Mouse (Mus musculus) midbrain, postnatal 0 days (tissue): ENCODE measurements around the gene Myof. TPM values are rescaled to one million over a fixed set of nuclear protein-coding genes. Genes with fewer than 3 reads are reported as not detected.

Experiments used
- ATAC-seq: fragments of 200-750 bp; cut with Nextera tagmentation; 2 replicates; pipeline ENCODE4 v1.8.0; 2017; ENCODE audit warnings: moderate number of reproducible peaks, mild to moderate bottlenecking, moderate TSS enrichment, moderate library complexity; ENCODE audit not compliant: low FRiP score
- DNase-seq: peaks from one replicate; pipeline ENCODE4 v3.0.0-alpha.2; 2015; ENCODE audit warnings: low spot score
- H3K27ac ChIP-seq: fragments of 300-500 bp; sonication (generic); 2 replicates; pipeline ENCODE4 v1.5.1; 2014; ENCODE audit warnings: low read depth, mild to moderate bottlenecking, low read length, mixed read lengths
- H3K27me3 ChIP-seq: fragments of 300-500 bp; sonication (generic); 2 replicates; pipeline ENCODE4 v1.6.1; 2014; ENCODE audit warnings: low read length, control low read depth, mixed read lengths; ENCODE audit not compliant: insufficient read depth
- H3K36me3 ChIP-seq: fragments of 300-500 bp; sonication (generic); 2 replicates; pipeline ENCODE4 v1.6.1; 2014; ENCODE audit warnings: low read length, control low read depth, mixed read lengths; ENCODE audit not compliant: insufficient read depth
- H3K4me1 ChIP-seq: fragments of 300-500 bp; sonication (generic); 2 replicates; pipeline ENCODE4 v1.6.1; 2014; ENCODE audit warnings: mild to moderate bottlenecking, control low read depth, antibody characterized with exemption, low read length, mixed read lengths; ENCODE audit not compliant: insufficient read depth
- H3K4me2 ChIP-seq: fragments of 300-500 bp; sonication (generic); 2 replicates; pipeline ENCODE4 v1.6.1; 2014; ENCODE audit warnings: low read depth, mild to moderate bottlenecking, low read length, mixed read lengths; ENCODE audit not compliant: poor library complexity, severe bottlenecking
- H3K4me3 ChIP-seq: fragments of 300-500 bp; sonication (generic); 2 replicates; pipeline ENCODE4 v1.5.1; 2014; ENCODE audit warnings: low read depth, mild to moderate bottlenecking, low read length, moderate library complexity
- H3K9ac ChIP-seq: fragments of 300-500 bp; sonication (generic); replicated peaks from 2 replicates; pipeline ENCODE4 v1.6.1; 2014; ENCODE audit warnings: mild to moderate bottlenecking, low read length, moderate library complexity, mixed read lengths; ENCODE audit not compliant: poor library complexity, severe bottlenecking
- H3K9me3 ChIP-seq: fragments of 300-500 bp; sonication (generic); 2 replicates; pipeline ENCODE4 v1.6.1; 2016; ENCODE audit warnings: low read length, control low read depth
- CTCF ChIP-seq: IDR thresholded peaks from 2 replicates; pipeline ENCODE4 v1.5.1; 2016; ENCODE audit warnings: antibody characterized with exemption, mild to moderate bottlenecking
- WGBS: fragments of 180-500 bp; shearing (Covaris S2); extraction: QIAGEN DNeasy Blood & Tissue Kit; methylation state at CpG from one replicate; pipeline ENCODE4 v1.1.7; 2014; 5-methylcytosine and 5-hydroxymethylcytosine counted together
- polyA plus RNA-seq: library from polyadenylated mRNA; unstranded; fragments of >200 nt; fragmentation: Nextera tagmentation; extraction: Ambion mirVana; gene quantifications from 2 replicates; pipeline ENCODE4 v1.2.1, GENCODE M21; 2015
- total RNA-seq: library from RNA; depleted of rRNA; stranded (reverse); fragments of >200 nt; gene quantifications from 2 replicates; pipeline ENCODE4 v1.2.3, GENCODE M21; 2014

Myof gene
- total and polyA plus RNA-seq, 2 experiments from 2014 or later = 2.1 to 5.4 TPM

DNA sequence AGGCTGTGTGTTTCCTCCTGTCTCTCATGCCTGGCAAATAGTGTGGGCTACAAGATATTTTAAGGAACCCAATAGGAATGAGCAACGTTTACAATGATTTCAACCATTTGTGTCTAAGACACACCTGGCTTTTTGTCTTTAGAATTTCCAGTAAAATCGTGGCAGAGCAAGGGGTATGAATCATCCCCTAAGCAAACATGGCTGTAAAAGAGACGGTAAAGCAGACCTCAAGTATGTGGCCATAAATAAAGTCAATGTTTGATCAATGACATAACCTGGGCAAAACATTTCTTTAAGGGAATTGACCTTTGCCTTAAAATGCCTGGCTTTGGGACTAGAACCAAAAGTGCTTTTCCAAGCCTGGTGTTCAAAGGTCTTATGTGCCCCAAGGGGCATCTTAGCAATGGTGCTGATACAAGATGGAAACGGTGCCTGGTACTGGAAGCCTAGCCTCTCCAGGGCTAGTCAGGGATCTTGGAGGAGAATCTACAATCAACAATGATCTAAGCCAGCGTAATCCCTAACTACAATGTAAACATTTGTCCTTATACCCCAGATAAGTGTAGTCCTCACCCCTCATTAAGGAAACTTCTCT is 39.7 kb upstream of the Myof start:
- Histone ChIP-seq H3K27ac (no peak overlapping the region), H3K9ac (no peak overlapping the region), H3K9me3 (no peaks in the 10 kb centered on the region), H3K4me3 (no peak overlapping the region), H3K4me2 (no peak overlapping the region), H3K36me3 (no peaks in the 10 kb centered on the region), H3K27me3 (no peaks in the 10 kb centered on the region), H3K4me1 (no peaks in the 10 kb centered on the region)
- WGBS = 85% methylated on average over 5 of the region's 5 CpGs
- no peak for TF ChIP-seq CTCF
- ATAC-seq (no peak), DNase-seq (no peak)

DNA sequence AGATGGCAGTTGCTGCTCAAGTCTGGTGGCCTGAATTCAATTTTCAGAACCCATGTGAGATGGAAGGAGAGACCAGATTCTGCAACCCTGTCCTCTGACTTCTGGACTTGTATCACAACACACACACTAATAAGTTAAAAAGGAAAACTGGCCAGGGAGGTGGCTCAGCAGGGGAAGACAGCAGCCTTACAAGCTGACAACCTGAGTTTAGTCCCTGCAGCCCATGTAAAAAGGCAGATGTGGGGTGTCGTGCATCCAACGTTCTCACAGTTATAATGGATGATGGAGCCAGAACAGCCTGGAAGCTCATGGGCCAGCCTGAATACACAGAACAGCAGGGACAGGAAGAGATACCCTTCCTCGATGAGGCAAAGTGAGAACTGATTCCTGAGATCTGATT is 38.0 kb upstream of the Myof start:
- H3K4me1 ChIP-seq = no peaks in the 10 kb centered on the region
- DNase-seq (no peak), ATAC-seq (no peak)
- H3K4me3 ChIP-seq = no peak overlapping the region
- H3K27ac ChIP-seq = no peak overlapping the region
- TF ChIP-seq CTCF = no peak
- H3K9me3 ChIP-seq = no peaks in the 10 kb centered on the region
- H3K4me2 ChIP-seq = no peak overlapping the region
- H3K27me3 ChIP-seq = no peaks in the 10 kb centered on the region
- WGBS = 74% methylated on average over 3 of the region's 3 CpGs
- no peaks in the 10 kb centered on the region for H3K36me3 ChIP-seq
- H3K9ac ChIP-seq = no peak overlapping the region

DNA sequence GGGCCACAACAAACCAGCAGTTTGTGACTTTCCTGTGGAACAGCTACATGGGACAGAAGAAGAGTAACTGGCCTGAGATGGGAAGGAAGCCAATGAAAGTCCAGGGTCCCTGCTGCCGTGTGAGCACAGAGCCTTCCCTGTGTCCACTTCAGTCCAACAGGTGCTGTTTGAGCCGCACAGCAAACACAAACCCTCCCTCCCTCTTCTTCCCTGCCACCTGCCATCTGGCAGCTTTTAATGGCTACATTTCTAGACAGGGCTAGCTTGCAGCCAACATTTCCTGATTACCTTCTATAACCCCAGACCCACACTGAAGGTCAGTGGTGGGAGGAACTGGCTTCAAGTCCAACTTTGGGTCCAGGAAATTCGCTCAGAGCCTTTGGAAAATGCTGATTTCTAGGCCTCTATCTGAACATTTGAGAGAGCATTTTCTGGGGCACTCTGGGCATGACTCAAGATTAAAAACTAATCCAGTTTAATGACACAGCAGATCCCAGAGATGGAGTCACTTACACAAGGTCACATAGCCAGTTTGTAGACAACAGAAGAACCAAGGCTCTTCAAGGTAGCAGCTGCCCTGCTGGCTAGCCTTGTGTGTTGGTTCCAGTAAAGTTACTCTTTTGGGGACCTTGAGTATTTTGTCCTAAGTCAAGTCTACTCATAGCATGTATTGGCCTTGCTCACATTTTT is 34.6 kb upstream of the Myof start:
- no peak for TF ChIP-seq CTCF
- no peaks in the 10 kb centered on the region for H3K4me1 ChIP-seq
- no peaks in the 10 kb centered on the region for H3K27me3 ChIP-seq
- no peak overlapping the region for H3K27ac ChIP-seq
- H3K4me2 ChIP-seq = no peak overlapping the region
- H3K36me3 ChIP-seq = no peaks in the 10 kb centered on the region
- no peaks in the 10 kb centered on the region for H3K9me3 ChIP-seq
- H3K4me3 ChIP-seq = no peak overlapping the region
- H3K9ac ChIP-seq = no peak overlapping the region
- ATAC-seq (no peak), DNase-seq (no peak)
- 83% methylated on average over 3 of the region's 3 CpGs for WGBS

DNA sequence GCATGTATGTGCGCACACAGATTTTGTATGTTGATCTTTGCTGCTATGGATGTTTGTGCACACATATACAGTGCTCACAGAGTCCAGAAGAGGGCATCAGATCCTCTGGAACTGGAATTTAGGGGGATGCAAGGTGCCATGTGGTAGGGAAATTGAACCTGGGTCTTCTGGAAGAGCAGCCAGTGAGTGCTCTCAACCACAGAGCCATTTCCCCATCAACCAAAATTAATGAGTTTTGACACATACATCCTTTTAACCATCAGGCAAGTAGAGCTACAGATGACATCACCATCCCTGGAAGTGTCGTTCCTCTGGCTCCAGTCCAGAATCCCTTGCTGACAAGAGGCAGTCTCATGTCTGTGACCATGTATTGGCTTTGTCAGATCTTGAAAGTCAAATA is 32.9 kb upstream of the Myof start:
- Histone ChIP-seq H3K4me2 (no peak overlapping the region), H3K4me3 (no peak overlapping the region), H3K9me3 (no peaks in the 10 kb centered on the region), H3K9ac (no peak overlapping the region), H3K4me1 (no peaks in the 10 kb centered on the region), H3K27ac (no peak overlapping the region), H3K36me3 (no peaks in the 10 kb centered on the region), H3K27me3 (no peaks in the 10 kb centered on the region)
- ATAC-seq (no peak), DNase-seq (peak; percentile 51)
- peak; percentile 58 for TF ChIP-seq CTCF
- 79% methylated on average over 2 of the region's 2 CpGs for WGBS

DNA sequence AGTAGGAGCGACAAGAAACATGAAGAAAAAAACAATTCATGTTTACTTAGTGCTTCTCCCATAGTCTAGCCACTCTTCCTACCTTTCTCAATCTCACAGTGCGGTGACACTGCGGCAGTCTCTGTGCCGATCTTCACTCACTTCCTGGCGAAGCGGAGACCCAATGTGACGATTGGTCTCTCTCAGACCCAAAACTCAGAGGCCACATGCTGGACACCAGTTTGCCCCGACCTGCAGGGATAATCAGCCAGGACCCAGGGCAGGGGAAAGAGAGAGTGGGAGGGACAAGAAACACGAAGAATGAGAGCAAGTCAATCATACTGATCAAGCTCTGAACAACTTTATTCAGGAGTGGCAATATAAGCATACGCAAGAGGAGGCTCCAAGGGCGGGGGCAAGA is 31.7 kb upstream of the Myof start:
- Histone ChIP-seq H3K27me3 (no peaks in the 10 kb centered on the region), H3K9ac (no peak overlapping the region), H3K27ac (no peak overlapping the region), H3K4me1 (no peaks in the 10 kb centered on the region), H3K4me2 (no peak overlapping the region), H3K9me3 (no peaks in the 10 kb centered on the region), H3K36me3 (no peaks in the 10 kb centered on the region), H3K4me3 (no peak overlapping the region)
- WGBS = 87% methylated on average over 11 of the region's 11 CpGs
- DNase-seq (no peak), ATAC-seq (no peak)
- TF ChIP-seq CTCF = no peak

DNA sequence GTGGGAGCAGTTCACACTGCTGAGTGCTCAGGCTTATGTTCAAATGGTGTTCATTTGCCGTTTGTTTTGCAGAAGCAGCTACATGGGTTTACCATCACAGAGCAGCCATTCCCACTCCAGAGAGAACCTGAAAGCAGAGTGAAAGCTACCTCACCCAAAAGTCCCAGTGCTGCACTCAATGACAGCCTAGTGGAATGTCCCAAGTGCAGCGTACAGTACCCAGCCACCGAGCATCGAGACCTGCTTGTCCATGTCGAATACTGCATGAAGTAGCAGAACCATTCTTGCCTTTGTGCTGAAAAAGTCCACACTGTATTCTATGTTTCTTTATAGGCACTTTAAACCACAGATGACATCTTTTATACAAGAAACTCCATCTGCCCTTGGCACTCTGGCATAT is 29.8 kb upstream of the Myof start:
- Histone ChIP-seq H3K9ac (no peak overlapping the region), H3K36me3 (no peaks in the 10 kb centered on the region), H3K9me3 (no peaks in the 10 kb centered on the region), H3K4me1 (no peaks in the 10 kb centered on the region), H3K27me3 (no peaks in the 10 kb centered on the region), H3K4me2 (no peak overlapping the region), H3K27ac (no peak overlapping the region), H3K4me3 (no peak overlapping the region)
- DNase-seq = no peak
- no peak for TF ChIP-seq CTCF
- 94% methylated on average over 5 of the region's 5 CpGs for WGBS
- no peak for ATAC-seq
